Mouse (Mus musculus): Measurements from ENCODE around the gene Ezh1.

DNA sequence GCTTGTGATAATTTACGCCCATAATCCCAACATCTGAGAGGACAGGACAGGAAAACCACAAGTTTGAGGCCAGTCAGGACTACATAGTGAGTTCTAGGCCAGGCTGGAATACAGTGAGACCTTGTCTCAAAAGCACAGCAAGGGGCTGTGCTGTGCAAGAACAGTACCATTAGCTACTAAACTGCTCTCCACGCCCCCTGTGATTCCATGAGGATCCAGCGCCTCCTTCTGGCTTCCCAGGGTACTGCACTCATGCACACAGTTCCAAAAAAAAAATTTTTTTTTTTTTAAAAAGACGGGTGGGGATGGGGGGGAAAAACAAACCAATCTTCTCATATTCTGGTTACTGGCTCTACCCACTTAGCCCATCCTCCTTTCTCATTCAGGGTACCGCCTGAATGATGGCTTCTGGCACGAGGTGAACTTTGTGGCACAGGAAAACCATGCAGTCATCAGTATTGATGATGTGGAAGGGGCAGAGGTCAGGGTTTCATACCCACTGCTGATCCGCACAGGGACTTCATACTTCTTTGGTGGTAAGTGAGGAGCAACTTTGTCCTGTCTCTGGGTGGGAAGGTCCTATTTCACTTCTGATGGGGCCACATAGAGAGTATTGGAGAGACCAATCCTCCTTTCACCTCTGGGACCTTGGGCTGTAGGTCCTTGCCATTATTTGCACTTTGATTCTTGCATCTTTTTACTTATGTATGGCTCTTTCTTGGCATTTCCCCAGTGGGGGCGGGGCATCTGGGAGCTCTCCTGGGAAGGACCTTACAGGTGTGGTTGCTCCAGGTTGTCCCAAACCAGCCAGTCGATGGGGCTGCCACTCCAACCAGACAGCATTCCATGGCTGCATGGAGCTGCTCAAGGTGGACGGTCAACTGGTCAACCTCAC is 45.2 kb downstream of the Ezh1 start:
- peak; percentile 83 for TF ChIP-seq CTCF (conservative IDR thresholded peaks at IDR 0.05; ENCODE audit: low read length)
- no peak for TF ChIP-seq NANOG (IDR thresholded peaks at IDR 0.05; ENCODE audit: borderline replicate concordance, low read length)
- TF ChIP-seq POU5F1 (IDR thresholded peaks at IDR 0.05; ENCODE audit: borderline replicate concordance, low read length) = no peak
